Mouse (Mus musculus): ENCODE data around the gene Map2k4. TPM values are rescaled to one million over a fixed set of nuclear protein-coding genes. Genes with fewer than 3 reads are reported as not detected.

Map2k4 gene
- polyA plus RNA-seq, 1 experiment from 2014 or later = 30.1 TPM

DNA sequence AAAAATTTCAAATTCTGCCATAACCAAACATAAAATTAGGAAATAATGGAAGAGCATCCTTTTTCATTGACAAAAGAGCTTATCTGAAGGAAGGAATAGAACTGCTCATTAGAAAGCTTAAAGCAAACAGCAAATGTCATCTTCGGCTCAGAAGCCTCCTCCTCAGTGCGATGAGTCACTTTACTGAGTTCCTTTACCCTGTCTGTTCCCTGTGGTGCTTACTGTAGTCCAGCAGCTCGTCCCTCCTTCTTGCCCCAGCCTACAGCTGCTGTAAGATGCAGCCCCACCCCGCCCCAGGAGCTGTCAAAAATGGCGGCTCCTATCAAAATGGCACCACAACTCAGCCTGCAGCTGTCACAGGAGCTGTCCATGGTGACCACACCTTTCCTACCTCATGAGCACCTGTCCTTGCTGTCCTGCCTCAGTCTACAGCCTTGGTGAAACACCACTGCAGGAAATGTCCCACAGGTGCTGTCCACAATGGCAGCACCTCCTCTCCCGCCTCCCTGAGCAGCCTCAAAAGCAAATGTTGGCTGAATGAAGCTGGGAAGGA lies 75.3 kb downstream of the Map2k4 start:
- no peak overlapping the region for H3K4me3 ChIP-seq (ENCODE audit: low read depth, low read length)
- H3K9me3 ChIP-seq (replicated peaks; ENCODE audit: control insufficient read depth, low read length) = no peaks in the 10 kb centered on the region
- H3K36me3 ChIP-seq (ENCODE audit: control insufficient read depth, insufficient read depth) = peaks cover 8% of the 10 kb centered on the region
- WGBS (ENCODE audit: insufficient replicate concordance) = 76% methylated on average over 6 of the region's 6 CpGs
- no peak overlapping the region for H3K9ac ChIP-seq (ENCODE audit: low read depth, low read length)
- no peak for ATAC-seq (ENCODE audit: low read depth)
- no peaks in the 10 kb centered on the region for H3K27me3 ChIP-seq (ENCODE audit: control insufficient read depth, insufficient read depth, low read depth, low read length)
- no peak overlapping the region for H3K4me2 ChIP-seq (ENCODE audit: low read depth, low read length)
- no peak overlapping the region for H3K27ac ChIP-seq (ENCODE audit: low read length)
- H3K4me1 ChIP-seq (ENCODE audit: control insufficient read depth, low read depth, low read length) = peaks cover 3% of the 10 kb centered on the region

DNA sequence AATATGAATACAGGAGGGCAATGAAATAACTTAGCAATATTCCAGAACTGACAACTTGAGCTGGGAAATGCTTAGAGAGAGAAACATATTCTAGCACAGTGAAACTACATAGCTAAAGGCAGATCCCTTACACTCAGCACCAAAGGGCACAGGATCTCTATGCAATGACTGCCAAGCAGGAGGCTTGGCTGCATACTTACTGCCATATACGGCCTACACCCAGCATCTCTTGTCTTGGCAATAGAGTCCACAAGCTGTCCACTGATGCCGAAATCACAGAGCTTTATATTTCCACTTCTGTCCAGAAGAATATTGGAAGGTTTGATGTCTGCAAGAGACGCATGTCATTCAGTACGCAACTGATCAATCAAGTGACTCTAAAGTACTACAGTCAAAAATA lies 81.3 kb downstream of the Map2k4 start:
- Histone ChIP-seq H3K9me3 (replicated peaks; ENCODE audit: control insufficient read depth, low read length) (no peaks in the 10 kb centered on the region), H3K9ac (ENCODE audit: low read depth, low read length) (no peak overlapping the region), H3K4me3 (ENCODE audit: low read depth, low read length) (no peak overlapping the region), H3K36me3 (ENCODE audit: control insufficient read depth, insufficient read depth) (peaks cover 12% of the 10 kb centered on the region), H3K27ac (ENCODE audit: low read length) (no peak overlapping the region), H3K4me2 (ENCODE audit: low read depth, low read length) (no peak overlapping the region), H3K4me1 (ENCODE audit: control insufficient read depth, low read depth, low read length) (no peaks in the 10 kb centered on the region), H3K27me3 (ENCODE audit: control insufficient read depth, insufficient read depth, low read depth, low read length) (no peaks in the 10 kb centered on the region)
- WGBS (ENCODE audit: insufficient replicate concordance) = 88% methylated on average over 4 of the region's 4 CpGs
- ATAC-seq (ENCODE audit: low read depth) = no peak

DNA sequence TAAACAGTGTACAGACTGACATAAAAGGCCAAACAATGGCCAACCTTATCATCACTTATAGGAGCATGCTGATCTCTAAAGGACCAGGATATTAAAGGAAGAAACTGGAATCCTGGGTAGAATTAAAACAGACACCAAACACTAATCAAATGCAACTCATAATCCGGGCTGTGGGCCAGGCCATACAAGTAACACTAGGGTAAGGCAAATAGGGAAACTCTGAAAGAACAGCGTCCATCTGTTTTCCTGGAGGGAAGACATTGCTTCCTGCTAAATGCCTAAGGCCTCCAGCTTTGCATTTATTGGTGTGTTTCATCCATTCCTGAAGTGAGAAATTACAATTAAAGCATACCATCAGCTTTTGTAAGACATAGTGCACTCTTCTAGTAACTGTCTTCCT lies 81.9 kb downstream of the Map2k4 start:
- WGBS (ENCODE audit: insufficient replicate concordance) = 91% methylated on average over 2 of the region's 2 CpGs
- no peak for ATAC-seq (ENCODE audit: low read depth)
- H3K27ac ChIP-seq (ENCODE audit: low read length) = no peak overlapping the region

DNA sequence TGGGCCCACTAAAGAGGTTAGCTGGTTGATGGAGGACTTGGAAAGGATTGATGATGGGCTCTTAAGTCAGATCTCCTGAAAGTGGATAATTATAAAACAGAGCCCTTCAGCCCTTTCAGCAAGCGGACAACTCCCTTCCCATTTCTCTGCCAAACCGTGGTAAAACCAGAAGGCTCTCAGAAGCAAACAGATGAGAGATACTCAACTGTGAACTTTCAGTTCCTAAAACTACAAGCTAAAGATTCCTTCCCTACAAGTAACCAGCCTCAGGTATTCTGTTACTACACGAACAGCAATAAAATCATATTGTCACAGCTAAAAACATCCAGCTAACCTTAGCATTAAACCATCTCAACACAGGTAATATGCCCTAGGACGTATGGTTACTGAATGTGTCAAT lies 83.2 kb downstream of the Map2k4 start:
- no peaks in the 10 kb centered on the region for H3K4me1 ChIP-seq (ENCODE audit: control insufficient read depth, low read depth, low read length)
- H3K9me3 ChIP-seq (replicated peaks; ENCODE audit: control insufficient read depth, low read length) = no peaks in the 10 kb centered on the region
- no peak overlapping the region for H3K4me3 ChIP-seq (ENCODE audit: low read depth, low read length)
- H3K4me2 ChIP-seq (ENCODE audit: low read depth, low read length) = no peak overlapping the region
- H3K36me3 ChIP-seq (ENCODE audit: control insufficient read depth, insufficient read depth) = peaks cover 14% of the 10 kb centered on the region
- no peak for ATAC-seq (ENCODE audit: low read depth)
- WGBS (ENCODE audit: insufficient replicate concordance) = 76% methylated on average over 4 of the region's 4 CpGs
- H3K27ac ChIP-seq (ENCODE audit: low read length) = no peak overlapping the region
- no peak overlapping the region for H3K9ac ChIP-seq (ENCODE audit: low read depth, low read length)
- H3K27me3 ChIP-seq (ENCODE audit: control insufficient read depth, insufficient read depth, low read depth, low read length) = no peaks in the 10 kb centered on the region

More for the DNA sequence above, 81.9 kb downstream of the Map2k4 start:
- Histone ChIP-seq H3K36me3 (ENCODE audit: control insufficient read depth, insufficient read depth) (peaks cover 14% of the 10 kb centered on the region), H3K4me1 (ENCODE audit: control insufficient read depth, low read depth, low read length) (no peaks in the 10 kb centered on the region), H3K4me2 (ENCODE audit: low read depth, low read length) (no peak overlapping the region), H3K9me3 (replicated peaks; ENCODE audit: control insufficient read depth, low read length) (no peaks in the 10 kb centered on the region), H3K27me3 (ENCODE audit: control insufficient read depth, insufficient read depth, low read depth, low read length) (no peaks in the 10 kb centered on the region), H3K9ac (ENCODE audit: low read depth, low read length) (no peak overlapping the region), H3K4me3 (ENCODE audit: low read depth, low read length) (no peak overlapping the region)

DNA sequence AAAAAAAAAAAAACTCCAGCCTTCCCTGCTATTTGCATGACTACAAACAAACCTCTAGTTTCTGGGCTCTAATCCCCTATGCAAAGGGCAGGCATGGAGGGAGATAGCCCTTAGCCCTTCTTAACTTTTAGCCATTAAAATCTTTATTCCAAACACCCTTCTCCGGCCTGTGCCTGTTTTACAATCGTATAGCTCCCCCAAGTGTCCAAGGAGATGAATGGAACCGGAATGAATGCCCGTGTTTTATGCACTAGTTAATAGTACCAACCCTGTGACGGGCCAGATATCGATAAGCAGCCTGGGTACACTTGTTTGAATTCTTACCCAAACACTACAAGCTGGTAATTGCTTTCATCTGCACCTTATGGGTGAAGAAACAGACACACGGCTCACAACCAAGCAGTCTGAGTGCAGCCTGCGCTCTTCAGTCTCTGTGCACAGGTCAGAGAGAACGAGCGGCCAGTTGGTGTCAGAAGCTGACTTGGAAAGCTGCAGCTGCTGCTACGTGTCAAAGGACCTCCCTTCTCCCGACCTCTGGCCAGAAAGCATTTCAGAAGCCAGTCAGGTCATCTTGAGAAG lies 109.2 kb downstream of the Map2k4 start:
- 33% methylated on average over 12 of the region's 12 CpGs for WGBS (ENCODE audit: insufficient replicate concordance)
- H3K4me2 ChIP-seq (ENCODE audit: low read depth, low read length) = no peak overlapping the region
- H3K9ac ChIP-seq (ENCODE audit: low read depth, low read length) = no peak overlapping the region
- no peak; the same call in 1 of the 2 replicates for ATAC-seq (ENCODE audit: low read depth)
- no peaks in the 10 kb centered on the region for H3K9me3 ChIP-seq (replicated peaks; ENCODE audit: control insufficient read depth, low read length)
- no peak overlapping the region for H3K27ac ChIP-seq (ENCODE audit: low read length)
- no peaks in the 10 kb centered on the region for H3K36me3 ChIP-seq (ENCODE audit: control insufficient read depth, insufficient read depth)
- H3K4me1 ChIP-seq (ENCODE audit: control insufficient read depth, low read depth, low read length) = no peaks in the 10 kb centered on the region
- H3K27me3 ChIP-seq (ENCODE audit: control insufficient read depth, insufficient read depth, low read depth, low read length) = no peaks in the 10 kb centered on the region
- no peak overlapping the region for H3K4me3 ChIP-seq (ENCODE audit: low read depth, low read length)

DNA sequence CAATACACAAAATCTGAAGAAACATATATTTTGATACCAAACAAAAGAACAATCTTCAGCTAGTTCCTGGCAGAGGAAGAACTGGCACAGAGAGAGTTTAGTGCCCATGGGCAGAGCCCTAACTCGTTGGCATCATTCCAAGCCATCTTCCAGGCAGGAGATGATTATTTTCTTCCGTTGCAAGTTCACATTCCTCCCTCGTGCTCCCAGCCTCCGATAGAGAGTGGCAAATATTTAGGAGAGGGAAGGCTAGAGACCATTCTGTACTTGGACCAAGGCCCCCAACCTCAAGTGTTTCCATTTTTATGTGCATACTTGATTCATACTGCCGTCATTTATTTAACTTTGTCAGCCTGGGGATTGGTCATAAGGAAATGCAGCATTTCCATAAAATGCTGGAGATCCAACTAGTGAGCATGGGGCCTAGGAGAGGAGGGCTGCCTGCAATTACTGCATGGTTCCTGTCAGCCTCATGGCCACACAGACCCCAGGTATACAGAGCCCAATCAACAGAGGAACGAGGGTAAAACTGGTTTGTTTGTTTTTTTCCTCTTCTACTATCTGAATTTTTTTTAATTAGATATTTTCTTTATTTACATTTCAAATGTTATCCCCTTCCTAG lies 120.6 kb downstream of the Map2k4 start:
- no peak overlapping the region for H3K27ac ChIP-seq (ENCODE audit: low read length)
- 58% methylated on average over 6 of the region's 6 CpGs for WGBS (ENCODE audit: insufficient replicate concordance)
- no peaks in the 10 kb centered on the region for H3K9me3 ChIP-seq (replicated peaks; ENCODE audit: control insufficient read depth, low read length)
- H3K27me3 ChIP-seq (ENCODE audit: control insufficient read depth, insufficient read depth, low read depth, low read length) = no peaks in the 10 kb centered on the region
- H3K9ac ChIP-seq (ENCODE audit: low read depth, low read length) = no peak overlapping the region
- no peak overlapping the region for H3K4me3 ChIP-seq (ENCODE audit: low read depth, low read length)
- ATAC-seq (ENCODE audit: low read depth) = no peak
- no peaks in the 10 kb centered on the region for H3K4me1 ChIP-seq (ENCODE audit: control insufficient read depth, low read depth, low read length)
- H3K36me3 ChIP-seq (ENCODE audit: control insufficient read depth, insufficient read depth) = no peaks in the 10 kb centered on the region
- no peak overlapping the region for H3K4me2 ChIP-seq (ENCODE audit: low read depth, low read length)

DNA sequence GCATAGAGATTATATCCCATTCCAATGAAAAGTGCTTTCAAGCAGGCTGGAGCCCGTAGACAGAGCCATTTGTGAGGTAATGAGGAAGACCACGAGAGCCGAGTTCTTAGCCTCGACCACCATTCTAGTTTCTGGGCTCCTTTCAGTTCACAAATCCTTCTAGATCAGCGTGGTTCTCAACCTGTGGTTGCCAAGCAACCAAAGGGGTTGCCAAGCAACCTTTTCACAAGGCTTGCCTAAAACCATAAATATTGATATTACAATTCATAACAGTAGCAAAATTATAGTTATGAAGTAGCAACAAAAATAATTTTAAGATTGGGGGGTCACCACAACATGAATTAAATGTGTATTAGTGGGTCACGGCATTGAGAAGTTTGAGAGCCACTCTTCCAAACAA lies 123.2 kb downstream of the Map2k4 start:
- ATAC-seq (ENCODE audit: low read depth) = no peak
- WGBS (ENCODE audit: insufficient replicate concordance) = 65% methylated on average over 6 of the region's 6 CpGs
- Histone ChIP-seq H3K4me2 (ENCODE audit: low read depth, low read length) (no peak overlapping the region), H3K4me1 (ENCODE audit: control insufficient read depth, low read depth, low read length) (no peaks in the 10 kb centered on the region), H3K27me3 (ENCODE audit: control insufficient read depth, insufficient read depth, low read depth, low read length) (no peaks in the 10 kb centered on the region), H3K9me3 (replicated peaks; ENCODE audit: control insufficient read depth, low read length) (no peaks in the 10 kb centered on the region), H3K9ac (ENCODE audit: low read depth, low read length) (no peak overlapping the region), H3K4me3 (ENCODE audit: low read depth, low read length) (no peak overlapping the region), H3K36me3 (ENCODE audit: control insufficient read depth, insufficient read depth) (no peaks in the 10 kb centered on the region), H3K27ac (ENCODE audit: low read length) (no peak overlapping the region)

DNA sequence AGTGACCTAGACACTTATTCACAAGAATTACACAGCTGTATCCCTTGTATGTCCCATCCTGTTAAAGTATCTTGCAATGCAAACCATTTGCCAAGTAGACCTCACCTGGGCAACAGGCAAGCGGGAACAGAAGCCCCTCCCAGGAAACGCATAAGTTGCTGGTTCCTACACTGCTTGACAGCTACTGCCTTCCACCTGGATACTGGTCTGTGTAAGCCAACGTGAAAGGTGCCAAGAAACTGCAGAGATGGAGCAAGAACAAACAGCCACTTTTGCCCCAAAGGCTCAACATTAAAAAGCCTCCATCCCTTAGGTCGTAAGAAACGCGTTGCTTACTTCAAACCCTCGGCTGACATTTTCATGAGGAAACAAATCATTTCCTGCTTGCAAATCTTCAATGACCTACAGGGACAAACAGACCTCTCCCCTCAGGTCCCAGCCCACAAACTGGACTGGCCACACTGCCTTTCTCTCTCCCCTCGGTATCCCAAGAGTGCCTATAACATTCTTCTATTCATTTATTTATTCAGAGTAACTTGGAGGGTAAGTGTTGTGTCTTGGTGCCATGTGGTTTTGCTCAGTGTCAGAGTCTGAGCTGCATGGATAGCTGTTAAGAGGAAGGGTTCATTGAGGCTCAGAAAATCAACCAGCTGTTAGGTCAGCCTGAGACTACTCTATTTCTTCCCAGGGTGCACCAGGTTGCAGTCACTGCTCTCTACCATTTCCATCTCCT lies 126.1 kb downstream of the Map2k4 start:
- WGBS (ENCODE audit: insufficient replicate concordance) = 50% methylated on average over 8 of the region's 8 CpGs
- no peak overlapping the region for H3K27ac ChIP-seq (ENCODE audit: low read length)

DNA sequence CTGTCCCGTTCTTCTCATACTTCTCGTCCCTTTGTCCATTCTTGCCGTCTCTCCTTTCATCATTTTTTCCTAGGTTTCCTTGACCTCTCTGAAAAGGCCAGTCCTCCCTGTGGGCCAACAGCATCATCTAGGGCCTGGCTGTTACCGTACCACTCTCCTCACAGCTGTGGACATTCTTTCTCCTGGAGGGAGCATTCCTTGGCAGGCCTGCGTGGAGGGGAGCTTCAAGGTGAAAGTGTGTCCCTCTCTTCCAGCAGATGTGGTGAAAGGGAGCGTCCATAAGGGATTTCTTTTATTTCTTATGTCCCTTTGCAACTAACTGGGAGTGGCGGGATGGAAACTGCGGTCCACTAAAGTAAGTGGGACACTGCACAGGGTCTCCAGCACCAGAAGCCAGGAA lies 134.2 kb downstream of the Map2k4 start:
- Histone ChIP-seq H3K27ac (ENCODE audit: low read length) (no peak overlapping the region), H3K36me3 (ENCODE audit: control insufficient read depth, insufficient read depth) (no peaks in the 10 kb centered on the region), H3K4me2 (ENCODE audit: low read depth, low read length) (no peak overlapping the region), H3K9me3 (replicated peaks; ENCODE audit: control insufficient read depth, low read length) (no peaks in the 10 kb centered on the region), H3K4me3 (ENCODE audit: low read depth, low read length) (no peak overlapping the region), H3K27me3 (ENCODE audit: control insufficient read depth, insufficient read depth, low read depth, low read length) (no peaks in the 10 kb centered on the region), H3K4me1 (ENCODE audit: control insufficient read depth, low read depth, low read length) (peaks cover 29% of the 10 kb centered on the region), H3K9ac (ENCODE audit: low read depth, low read length) (no peak overlapping the region)
- ATAC-seq (ENCODE audit: low read depth) = no peak
- WGBS (ENCODE audit: insufficient replicate concordance) = 77% methylated on average over 8 of the region's 8 CpGs

More for the DNA sequence above, 126.1 kb downstream of the Map2k4 start:
- no peak overlapping the region for H3K9ac ChIP-seq (ENCODE audit: low read depth, low read length)
- H3K4me1 ChIP-seq (ENCODE audit: control insufficient read depth, low read depth, low read length) = no peaks in the 10 kb centered on the region
- H3K4me3 ChIP-seq (ENCODE audit: low read depth, low read length) = no peak overlapping the region
- no peak overlapping the region for H3K4me2 ChIP-seq (ENCODE audit: low read depth, low read length)
- no peaks in the 10 kb centered on the region for H3K36me3 ChIP-seq (ENCODE audit: control insufficient read depth, insufficient read depth)
- H3K27me3 ChIP-seq (ENCODE audit: control insufficient read depth, insufficient read depth, low read depth, low read length) = no peaks in the 10 kb centered on the region
- ATAC-seq (ENCODE audit: low read depth) = no peak
- H3K9me3 ChIP-seq (replicated peaks; ENCODE audit: control insufficient read depth, low read length) = no peaks in the 10 kb centered on the region

Data from liver, embryonic 16.5 days (tissue).